Mouse (Mus musculus) left cerebral cortex, adult 2 months (tissue): ENCODE measurements around the gene Zscan26. TPM values are rescaled to one million over a fixed set of nuclear protein-coding genes. Genes with fewer than 3 reads are reported as not detected.
"Not testable (repeated sequence)": the region's sequence is repeated elsewhere in the genome, so short reads cannot be mapped to it uniquely, and the experiment has no call there.

Source experiments
- DNase-seq, 2 experiments: peaks; one replicate each; pipeline ENCODE4 v3.0.0; 2021 to 2022; ENCODE audit warnings: low spot score in 2 of 2, mixed read lengths in 1 of 2; ENCODE audit errors: extremely low spot score in 1 of 2
- H3K27ac ChIP-seq: fragments of 200-600 bp; 2 replicates; pipeline ENCODE4 v1.8.1; 2022
- H3K4me3 ChIP-seq: fragments of 200-600 bp; 2 replicates; pipeline ENCODE4 v1.8.1; 2022
- CTCF ChIP-seq: fragments of 200-600 bp; IDR thresholded peaks from 2 replicates; pipeline ENCODE4 v1.8.1; 2022; ENCODE audit warnings: antibody characterized with exemption, mild to moderate bottlenecking, moderate library complexity
- intact Hi-C: fragments of 180-260 bp; cut with DNase I; formaldehyde crosslinking; loops from one replicate; pipeline ENCODE4 v1.15.1; 2025
- microRNA-seq, 2 experiments: library from miRNA; unstranded; fragments of <30 nt; microRNA quantifications; one replicate each; pipeline ENCODE4 v1.2.0; 2021
- total RNA-seq, 2 experiments: library from RNA; stranded (reverse); gene quantifications; 2 replicates each; pipeline ENCODE4 v1.2.3; 2021

Zscan26 gene
- total RNA-seq, 2 experiments from 2014 or later, result 56.7 to 57.3 TPM

DNA sequence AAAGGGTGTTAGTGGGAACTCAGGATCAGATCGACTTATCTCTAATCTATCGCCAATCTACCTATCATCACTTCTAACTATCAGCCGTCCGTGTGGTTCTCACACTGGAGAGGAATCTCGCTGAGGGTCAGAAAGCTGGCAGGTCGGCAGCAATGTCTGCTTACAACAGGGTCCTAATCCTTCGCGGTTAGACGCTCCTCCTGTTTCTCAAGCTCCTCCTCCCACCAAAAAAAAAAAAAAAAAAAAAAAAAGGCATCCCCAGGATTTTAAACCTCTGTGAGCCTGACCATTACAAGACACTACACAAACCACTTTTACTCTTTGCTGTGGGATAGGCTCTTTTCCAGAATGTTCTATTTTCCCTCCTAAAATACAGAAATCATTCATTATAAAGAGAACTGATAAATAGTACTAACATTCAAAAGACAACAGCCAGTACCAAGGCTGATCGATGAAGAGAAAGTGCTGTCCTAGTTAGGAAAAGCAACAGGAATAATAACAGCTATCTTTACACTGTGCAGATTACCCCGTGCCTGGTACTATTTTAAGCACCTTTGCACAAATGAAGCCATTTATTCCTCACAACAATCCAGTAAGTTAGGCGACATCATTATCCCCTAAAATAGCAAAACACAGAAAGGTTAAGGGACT is 51.8 kb downstream of the Zscan26 start:
- Histone ChIP-seq H3K27ac (peak overlapping the region; percentile 92), H3K4me3 (peak overlapping the region; percentile 66)
- no peak for DNase-seq
- intact Hi-C loops, result loop anchor here (1.0 to 5.0 kb wide), 5 partner anchors 39 to 129 kb away; partner anchors contain the start of genes Zkscan8, Zscan12 and Zscan26
- TF ChIP-seq CTCF, result no peak

DNA sequence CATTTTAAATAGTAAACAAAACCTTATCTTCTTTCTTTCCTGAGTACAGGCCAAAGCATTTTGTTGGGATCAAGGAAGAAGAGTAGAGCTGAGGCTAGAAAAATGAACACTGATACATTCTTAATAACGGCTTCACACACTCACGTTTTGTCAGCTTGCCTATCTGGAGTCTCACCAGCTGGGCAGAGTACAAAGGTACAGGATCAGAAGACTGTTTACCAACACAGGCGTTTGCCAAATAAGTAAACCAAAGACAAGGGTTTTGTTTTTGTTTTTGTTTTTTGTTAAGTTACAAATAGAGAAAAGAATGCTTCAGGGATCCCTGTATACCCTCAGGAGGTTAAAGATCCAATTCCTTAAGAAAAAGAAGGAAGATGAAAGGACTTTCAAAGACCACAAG is 52.4 kb downstream of the Zscan26 start:
- Histone ChIP-seq H3K27ac (no peak overlapping the region), H3K4me3 (peak overlapping the region; percentile 66)
- no peak for DNase-seq
- no peak for TF ChIP-seq CTCF
- intact Hi-C loops, result loop anchor here (5.0 kb wide), 1 partner anchor 124 kb away; no protein-coding TSS in a partner anchor

DNA sequence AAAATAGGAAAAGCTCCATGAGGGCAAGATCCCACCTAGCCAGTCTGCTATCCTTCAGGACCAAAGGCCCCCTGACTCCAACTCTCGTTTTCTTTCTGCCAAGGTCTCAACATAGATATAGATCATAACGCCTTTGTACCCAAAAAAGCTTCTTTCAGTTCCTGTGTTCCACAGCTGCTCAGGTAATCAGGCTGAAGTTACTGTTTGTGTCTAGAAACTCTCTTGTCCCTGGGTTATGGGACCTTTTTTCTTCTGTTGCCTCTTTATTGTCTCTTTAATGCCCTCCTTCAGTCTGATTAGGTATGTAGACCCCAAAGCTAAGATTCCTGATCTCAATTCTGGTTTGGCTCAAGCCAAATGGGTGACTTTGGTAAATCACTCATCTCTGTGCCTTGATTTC is 56.0 kb downstream of the Zscan26 start:
- H3K4me3 ChIP-seq, result no peak overlapping the region
- no peak for DNase-seq
- no peak for TF ChIP-seq CTCF
- no peak overlapping the region for H3K27ac ChIP-seq
- intact Hi-C loops, result no loop called here

DNA sequence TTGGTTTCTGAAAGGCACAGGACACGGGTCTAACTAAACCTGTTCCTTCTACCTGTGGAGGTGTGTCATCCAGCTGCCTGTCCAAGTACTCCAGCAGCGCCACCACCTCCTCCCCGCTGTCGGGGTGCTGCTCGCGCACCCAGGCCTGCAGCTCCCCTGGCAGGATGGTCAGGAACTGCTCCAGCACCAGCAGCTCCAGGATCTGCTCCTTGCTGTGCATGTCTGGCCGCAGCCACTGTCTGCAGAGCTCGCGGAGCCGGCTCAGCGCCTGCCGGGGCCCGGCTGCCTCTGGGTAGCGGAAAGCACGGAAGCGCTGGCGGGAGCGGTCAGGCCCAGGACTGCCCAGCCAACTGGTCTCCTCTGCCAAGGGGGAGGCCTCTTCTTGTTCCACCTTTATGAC is 57.5 kb downstream of the Zscan26 start:
- peak overlapping the region; percentile 33; the same call in 1 of the 2 replicates for H3K4me3 ChIP-seq
- intact Hi-C loops, result not testable (repeated sequence)
- DNase-seq, result peak; percentile 21 to 28

DNA sequence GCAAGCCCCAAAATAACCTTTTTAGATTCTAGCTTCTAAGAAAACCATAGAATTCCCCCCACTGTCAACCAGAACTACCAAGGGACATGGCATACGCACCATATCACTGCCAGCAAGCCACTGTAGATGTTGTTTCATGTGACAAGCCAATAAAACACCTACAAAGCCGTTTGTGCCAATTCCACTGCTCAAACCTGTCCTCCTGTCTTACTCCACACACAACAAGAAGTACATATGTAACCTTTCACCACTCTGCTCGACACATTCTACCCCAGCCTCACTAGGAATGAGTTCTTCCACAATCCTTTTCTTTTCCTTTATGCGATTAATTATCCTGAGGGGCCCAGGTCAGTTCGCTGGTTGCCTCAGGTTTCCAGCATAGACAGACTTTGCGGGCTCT is 57.9 kb downstream of the Zscan26 start:
- DNase-seq, result no peak
- intact Hi-C loops, result no loop called here
- no peak for TF ChIP-seq CTCF
- no peak overlapping the region for H3K27ac ChIP-seq
- H3K4me3 ChIP-seq, result no peak overlapping the region

More for the DNA sequence above, 57.5 kb downstream of the Zscan26 start:
- H3K27ac ChIP-seq, result not testable (repeated sequence)

DNA sequence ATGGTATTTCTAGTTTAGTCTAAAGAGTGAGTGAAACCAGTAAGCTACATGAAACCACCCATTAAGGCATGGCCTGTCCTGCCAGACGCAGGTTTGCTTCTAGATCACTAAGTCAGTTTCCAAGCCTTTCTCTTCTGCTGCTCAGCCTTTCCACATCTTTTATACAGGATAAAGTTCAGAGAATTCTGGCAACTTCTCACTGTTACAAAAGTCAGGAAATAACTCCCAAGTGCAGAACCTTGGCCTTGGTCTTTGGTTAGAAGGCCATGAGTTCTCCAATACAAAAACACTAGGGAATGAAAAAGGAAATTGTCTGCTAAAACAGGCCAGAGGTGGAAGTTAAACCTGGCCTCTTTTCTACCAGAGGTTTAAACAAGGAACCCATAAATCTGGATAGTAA is 58.3 kb downstream of the Zscan26 start:
- intact Hi-C loops, result no loop called here
- no peak for TF ChIP-seq CTCF
- H3K27ac ChIP-seq, result no peak overlapping the region
- no peak overlapping the region for H3K4me3 ChIP-seq
- DNase-seq, result no peak

Small RNA genes within 50 kb of the gene (microRNA-seq; reads per million reads assigned to microRNA genes)
- 0 reads per million in 2 experiments for gene Mir1896
- 0 to 1.7 reads per million in 2 experiments for gene Mir6942

Other genes starting within 250 kb of the Zscan26 start
- gene Gpx5, start 161.0 kb downstream of the Zscan26 start, total RNA-seq, result not detected
- gene Gpx6, start 141.6 kb downstream of the Zscan26 start, total RNA-seq, result not detected
- gene Olfr1367, start 106.8 kb downstream of the Zscan26 start, total RNA-seq, result not detected
- gene Zscan12, start 90.9 kb downstream of the Zscan26 start, total RNA-seq, result 1 to 10 TPM; 7.0 to 8.2 TPM
- gene Zkscan3, start 51.0 kb downstream of the Zscan26 start, total RNA-seq, result 10 to 100 TPM; 39.0 to 44.4 TPM
- 1 to 10 TPM; 1.3 to 1.7 TPM for gene Pgbd1, start 12.7 kb downstream of the Zscan26 start, total RNA-seq
- gene Nkapl, start 14.8 kb upstream of the Zscan26 start, total RNA-seq, result under 1 TPM; 0.40 to 0.77 TPM
- gene Zkscan4, start 25.2 kb upstream of the Zscan26 start, total RNA-seq, result 1 to 10 TPM; 4.4 to 6.8 TPM
- gene Gm10065, start 25.7 kb upstream of the Zscan26 start, total RNA-seq, result not detected
- gene AK157302, start 41.5 kb upstream of the Zscan26 start, total RNA-seq, result 10 to 100 TPM; 21.9 to 22.8 TPM
- 10 to 100 TPM; 51.7 to 53.8 TPM for gene Gm11273, start 47.7 kb upstream of the Zscan26 start, total RNA-seq
- gene Zkscan8, start 77.4 kb upstream of the Zscan26 start, total RNA-seq, result 10 to 100 TPM; 14.4 to 19.0 TPM
- gene Olfr1366, start 89.1 kb upstream of the Zscan26 start, total RNA-seq, result not detected
- gene Olfr1535, start 106.2 kb upstream of the Zscan26 start, total RNA-seq, result not detected
- gene Olfr1364, start 128.0 kb upstream of the Zscan26 start, total RNA-seq, result not detected
- not detected for gene Olfr1362, start 160.3 kb upstream of the Zscan26 start, total RNA-seq
- gene Olfr11, start 188.8 kb upstream of the Zscan26 start, total RNA-seq, result not detected
- not detected for gene Olfr1361, start 209.7 kb upstream of the Zscan26 start, total RNA-seq
- gene Olfr1360, start 223.7 kb upstream of the Zscan26 start, total RNA-seq, result not detected
- not detected for gene Olfr1359, start 244.4 kb upstream of the Zscan26 start, total RNA-seq